Mouse (Mus musculus) embryo, embryonic 10.5 days (tissue): ENCODE measurements around the gene Eri3.

Experiments used
- DNase-seq: peaks from one replicate; pipeline ENCODE4 v3.0.0-alpha.2; 2015; ENCODE audit warnings: low spot score

Eri3 gene

DNA sequence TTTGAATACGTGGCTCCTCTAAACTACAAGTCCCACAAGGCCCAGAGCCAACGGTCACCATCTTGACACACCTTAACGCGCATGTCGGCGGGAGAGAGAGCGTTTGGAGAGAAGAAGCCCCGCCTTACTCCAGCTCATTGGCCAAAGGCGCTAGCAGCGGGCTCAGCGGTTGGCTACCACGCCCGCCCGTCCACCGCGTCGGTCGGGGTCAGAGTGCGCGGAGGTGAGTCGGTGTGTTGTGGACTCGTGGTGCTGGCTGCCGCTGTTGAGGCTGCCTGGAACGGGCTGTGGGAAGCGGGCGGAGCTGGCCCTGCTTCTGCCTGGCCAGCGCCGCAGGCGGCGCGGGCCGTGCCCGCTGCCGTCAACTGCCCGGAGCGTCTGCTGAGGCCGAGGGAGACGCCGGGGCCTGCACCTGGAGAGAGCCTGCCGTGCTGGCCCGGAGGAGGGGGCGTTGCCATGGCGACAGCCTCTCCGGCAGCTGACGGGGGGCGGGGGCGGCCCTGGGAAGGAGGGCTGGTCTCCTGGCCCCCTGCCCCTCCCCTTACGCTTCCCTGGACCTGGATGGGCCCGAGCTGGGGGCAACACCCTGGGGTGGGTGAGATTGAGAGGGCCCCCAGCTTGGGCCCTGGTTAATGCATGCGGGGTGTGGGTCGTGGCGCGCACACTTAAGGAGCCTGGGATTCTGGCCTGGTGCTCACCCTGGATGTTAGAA, at the start of gene Eri3:
TSS of gene Eri3 (plus strand) at position 226 of the 712 bp plus-strand sequence.
- peak; percentile 99 for DNase-seq

DNA sequence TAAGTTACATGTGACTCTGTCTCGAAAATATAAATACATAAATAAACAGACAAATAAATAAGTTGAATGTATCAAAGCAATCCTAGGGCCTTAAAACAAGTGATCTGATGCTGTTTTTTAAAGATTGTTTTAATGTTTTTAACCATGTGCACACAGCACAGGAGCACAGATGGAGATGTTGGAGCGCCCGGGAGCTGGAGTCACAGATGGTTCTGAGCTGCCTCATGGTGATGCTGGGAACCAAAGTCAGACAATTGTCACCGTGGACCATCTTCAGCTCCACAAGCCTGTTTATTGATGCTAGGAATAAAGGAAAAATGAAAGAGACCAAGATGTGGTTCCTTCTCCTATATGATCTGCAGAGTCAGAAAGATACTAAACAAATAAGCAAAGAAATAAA, 31.9 kb upstream of the Eri3 start:
- DNase-seq = no peak

DNA sequence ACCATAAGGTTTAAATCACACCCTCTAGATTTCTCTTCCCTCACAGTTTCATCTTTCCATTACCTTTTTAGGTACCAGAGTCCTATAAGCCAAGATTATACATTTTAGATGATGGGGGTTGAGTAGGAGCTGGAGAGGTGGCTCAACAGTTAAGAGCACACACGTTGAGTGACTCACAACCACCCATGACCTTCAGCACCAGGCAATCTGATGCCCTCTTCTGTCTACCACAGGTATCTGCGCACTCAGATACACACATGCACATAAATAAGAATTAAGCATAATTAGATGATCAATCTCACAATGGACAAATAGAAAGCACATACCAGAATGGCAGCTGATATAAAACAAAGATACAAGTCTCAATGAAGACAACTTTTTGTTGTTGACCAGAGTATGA, 28.8 kb upstream of the Eri3 start:
- no peak for DNase-seq

DNA sequence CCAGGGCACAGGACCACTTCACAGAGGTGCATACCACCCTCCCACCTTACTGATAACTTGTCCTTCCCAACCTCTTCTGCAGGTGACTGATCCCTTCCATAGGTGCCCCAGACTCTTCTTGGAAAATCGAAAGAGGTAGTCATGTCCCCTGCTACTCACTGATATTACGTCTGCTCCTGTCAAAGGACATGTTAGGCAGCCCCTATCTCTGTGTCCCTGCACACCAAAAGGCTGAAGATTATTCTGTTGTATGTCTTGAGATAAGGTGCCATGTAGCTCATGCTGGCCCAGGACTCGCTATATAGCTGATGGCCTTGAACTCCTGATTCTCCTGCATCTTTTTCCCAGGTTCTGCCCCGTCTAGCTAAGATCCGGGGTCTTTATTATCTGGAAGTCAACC, 24.2 kb upstream of the Eri3 start:
- DNase-seq = no peak

DNA sequence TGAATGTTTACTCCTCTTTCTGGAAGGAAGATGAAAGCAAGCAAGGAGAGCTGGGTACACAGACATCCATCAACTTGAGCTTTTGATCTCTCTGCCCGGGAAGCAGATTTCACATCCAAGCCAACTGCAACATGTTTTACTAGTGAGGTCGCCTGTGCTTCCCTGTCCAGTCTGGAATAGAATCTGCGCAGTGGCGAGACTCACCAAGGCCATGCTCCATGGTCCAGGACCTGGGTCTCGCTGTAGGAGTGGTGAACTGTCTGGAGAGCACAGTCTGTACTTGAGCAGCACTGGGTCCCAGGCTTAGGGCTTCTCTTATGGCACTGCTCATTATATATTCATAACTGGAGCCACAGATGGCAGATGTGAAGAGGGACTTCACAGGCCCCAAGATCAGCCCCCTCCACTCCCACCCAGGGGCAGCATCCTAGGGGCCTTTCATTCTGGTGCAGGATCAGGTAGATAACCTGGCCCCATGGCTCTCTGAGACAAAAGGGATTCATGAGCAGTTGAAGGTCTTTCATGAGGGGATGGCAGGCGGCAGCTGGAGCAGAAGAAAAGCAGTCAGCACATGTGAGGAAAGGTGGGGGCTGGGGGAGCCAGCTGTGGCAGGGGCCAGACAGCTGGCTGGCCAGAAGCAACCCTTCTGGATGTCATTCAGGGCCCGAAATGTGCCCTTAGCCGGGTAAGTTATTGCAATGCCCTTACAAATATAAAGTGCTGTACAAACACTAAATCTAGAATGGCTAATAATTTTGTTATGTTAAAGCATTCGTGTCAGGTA, 22.9 kb upstream of the Eri3 start:
- DNase-seq = peak; percentile 24

DNA sequence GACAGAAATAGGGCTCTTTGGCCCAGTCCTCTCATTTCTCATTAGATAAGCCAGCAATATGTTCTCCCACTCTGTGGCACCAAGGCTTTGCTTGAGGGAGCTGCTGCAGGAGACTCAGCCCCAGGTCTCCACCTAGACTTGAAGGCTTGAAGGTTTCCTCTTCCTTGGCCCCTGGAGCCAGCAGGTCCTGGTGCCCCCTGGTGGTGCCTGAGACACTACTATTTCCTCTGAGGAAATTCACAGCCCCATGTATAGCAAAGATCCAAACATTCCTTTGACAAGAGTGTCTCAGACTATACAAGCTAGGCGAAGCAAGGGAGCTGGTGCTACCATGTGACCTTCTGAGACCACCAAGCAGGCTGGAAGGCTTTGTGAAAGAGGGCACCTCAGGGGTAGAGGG, 22.2 kb upstream of the Eri3 start:
- peak; percentile 81 for DNase-seq

DNA sequence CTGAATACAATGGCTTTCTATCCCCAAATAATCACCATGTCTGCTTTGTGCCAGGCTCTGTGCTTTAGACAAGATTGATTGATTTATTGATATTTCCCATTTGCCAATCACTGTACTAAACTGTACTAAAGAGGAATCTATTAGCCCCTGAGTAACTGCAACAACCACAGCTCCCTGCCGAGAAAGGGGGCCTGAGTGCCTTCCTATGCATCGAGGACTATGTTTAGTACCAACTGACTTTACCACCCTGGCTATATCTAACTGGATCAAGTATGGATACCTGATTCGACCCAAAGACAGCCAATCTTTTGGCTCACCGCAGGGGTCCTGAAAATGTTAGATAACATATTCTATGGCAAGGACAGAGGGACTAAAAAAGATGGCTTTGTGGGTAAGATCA, 20.3 kb upstream of the Eri3 start:
- no peak for DNase-seq

DNA sequence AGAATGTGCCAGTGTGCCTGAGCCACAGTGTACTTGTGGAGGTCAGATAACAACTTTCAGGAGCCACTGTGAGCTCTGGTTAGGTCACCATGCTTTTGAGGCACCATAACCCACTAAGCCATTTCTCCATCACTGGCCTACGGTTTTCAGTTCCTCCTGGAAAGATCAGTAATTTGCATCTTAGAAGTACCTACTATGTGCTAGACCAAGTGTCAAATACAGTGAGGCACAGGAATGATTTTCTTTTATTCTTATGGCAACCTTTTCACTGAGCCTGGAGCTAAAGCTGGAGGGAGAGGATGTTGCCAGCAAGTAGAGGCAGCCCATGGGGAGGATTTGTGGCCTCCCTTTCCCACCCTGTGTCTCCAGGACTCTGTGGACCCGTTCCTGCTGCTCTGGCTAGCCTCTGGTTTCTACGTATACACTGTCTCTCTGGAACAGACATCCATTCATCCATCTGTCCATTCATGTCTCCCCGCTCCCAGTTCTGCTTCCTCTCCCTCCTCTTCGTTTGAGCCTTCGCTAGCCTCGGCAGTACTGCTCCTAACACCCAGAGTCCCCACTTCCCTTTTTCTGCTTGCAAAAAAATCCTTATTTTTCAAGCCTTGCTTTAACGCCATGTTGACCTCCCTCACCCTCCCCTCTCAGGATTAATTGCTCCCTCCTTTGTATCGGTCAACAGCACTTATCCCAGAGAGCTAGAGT, 14.5 kb upstream of the Eri3 start:
- DNase-seq = no peak

DNA sequence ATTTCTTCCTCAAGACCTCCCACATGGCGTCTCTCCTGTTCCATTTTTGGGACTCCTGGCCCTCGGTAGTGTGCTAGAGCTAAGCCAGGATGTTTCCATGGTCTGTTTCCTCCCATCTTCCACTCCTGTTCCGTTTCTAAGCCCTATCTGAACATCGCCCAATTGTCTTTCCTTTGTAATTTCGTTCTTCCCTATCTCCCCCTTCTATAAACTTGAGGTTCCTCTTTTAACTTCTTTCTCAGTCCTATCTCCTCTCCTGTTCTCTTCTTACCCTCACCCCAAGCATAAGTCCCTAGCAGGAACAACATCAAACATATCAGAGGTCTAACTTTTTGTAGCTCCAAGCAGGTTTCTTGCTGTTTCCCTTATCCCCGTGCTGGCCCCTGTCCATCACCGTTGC, 13.2 kb upstream of the Eri3 start:
- DNase-seq = no peak

DNA sequence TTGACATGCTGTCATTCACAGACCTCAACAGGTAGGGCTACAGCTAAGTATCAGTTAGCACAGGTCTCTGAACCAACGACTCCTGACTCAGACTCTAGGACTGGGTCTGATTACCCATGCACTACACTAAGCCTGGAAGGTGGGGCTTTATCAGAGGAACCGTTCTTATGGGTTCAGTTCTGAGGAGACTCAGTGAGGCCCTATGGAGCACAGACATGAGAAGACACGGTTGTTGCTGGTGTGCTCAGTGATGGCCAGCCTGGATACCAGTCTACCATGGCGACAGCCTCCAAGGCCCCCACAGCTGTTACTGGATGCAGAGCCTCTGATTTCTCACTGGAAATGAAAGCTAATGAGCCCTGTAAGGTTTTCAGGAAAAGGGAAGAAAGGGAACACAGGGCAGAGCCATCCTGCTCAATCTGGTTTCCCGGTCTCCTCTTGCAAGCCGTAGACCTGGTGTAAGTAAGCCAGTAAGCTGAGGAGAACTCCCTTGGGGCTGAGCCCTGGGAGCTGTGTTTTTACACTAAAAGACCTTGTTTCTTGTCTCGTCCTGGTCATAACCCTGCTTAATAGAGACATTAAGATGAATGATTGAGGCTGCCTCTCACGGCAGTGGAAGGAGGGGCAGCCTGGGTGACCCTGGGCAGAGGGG, 10.7 kb upstream of the Eri3 start:
- no peak for DNase-seq

DNA sequence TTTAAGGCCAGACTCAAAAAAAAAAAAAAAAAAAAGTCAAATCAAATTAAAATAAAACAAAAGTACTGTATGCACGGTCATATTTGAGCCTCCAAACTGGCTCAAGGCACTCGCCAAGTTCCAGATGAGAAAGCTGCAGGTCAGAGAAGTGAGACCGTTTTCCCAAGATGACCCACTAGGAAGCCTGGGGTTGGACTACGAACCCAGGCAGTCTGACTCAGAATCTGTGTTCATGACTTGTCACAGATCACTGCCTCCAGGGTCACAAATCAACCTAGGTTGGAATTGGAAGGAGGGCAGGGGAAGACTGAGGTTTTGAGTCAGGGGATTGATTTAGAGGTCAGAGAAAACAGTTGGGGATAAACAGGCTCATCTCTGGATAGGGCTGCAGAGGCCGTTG, 9.6 kb upstream of the Eri3 start:
- no peak for DNase-seq

DNA sequence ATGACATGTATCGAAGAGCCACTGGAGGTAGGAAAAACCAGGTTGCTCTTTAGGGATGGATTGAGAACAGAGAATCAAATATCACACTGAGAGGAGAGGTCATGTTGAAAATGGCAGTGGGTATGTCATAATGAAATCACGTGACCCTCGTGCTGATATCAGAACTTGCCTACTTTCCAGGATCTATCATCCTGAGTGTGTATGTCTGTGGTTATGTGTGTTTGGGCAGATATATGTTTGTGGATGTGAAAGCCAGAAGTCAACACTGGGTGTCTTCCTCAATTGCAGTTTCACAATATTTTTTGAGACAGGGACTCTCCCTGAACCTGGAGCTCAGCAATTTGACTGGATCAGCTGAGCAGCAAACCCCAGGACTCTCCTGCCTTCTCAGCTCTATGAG, 4.7 kb upstream of the Eri3 start:
- no peak for DNase-seq

DNA sequence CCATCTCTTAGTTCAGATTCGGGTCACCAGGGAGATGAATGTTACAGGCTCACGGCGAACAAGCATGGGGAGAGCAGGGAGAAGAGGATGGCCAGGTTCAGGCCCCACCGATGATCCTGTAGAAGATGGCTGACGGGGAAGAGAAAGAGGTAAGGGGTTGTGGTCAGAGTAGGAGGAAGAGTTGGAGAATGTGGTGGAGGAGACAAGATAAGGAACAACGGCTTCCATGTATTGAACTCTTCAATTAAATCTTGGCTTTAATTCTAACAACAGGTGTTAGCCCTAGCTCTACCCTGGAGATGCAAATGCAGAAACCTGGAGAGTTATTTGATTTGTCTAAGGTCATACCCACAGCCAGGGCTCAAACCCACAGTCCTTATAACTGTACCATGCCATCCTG, 3.5 kb upstream of the Eri3 start:
- no peak for DNase-seq

DNA sequence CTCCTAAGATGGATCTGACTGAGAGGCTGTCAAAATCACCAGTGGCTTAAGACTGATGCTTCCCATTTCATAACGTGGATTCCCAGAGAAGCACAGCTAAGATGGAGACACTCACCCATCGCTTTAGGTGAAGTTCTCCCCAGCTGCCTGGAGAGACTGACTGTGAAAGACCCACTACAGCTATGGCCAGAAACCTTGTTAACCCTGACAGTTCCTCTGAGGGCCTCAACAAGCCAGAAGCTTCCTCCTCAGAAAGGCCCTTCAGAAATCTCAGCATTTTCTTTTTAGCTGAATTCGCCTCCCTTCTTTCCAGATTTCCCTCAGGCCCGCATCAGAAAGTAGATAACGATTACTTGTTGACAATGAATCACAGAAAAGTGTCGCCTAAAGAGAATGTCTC, 589 bp upstream of the Eri3 start:
- DNase-seq = no peak

DNA sequence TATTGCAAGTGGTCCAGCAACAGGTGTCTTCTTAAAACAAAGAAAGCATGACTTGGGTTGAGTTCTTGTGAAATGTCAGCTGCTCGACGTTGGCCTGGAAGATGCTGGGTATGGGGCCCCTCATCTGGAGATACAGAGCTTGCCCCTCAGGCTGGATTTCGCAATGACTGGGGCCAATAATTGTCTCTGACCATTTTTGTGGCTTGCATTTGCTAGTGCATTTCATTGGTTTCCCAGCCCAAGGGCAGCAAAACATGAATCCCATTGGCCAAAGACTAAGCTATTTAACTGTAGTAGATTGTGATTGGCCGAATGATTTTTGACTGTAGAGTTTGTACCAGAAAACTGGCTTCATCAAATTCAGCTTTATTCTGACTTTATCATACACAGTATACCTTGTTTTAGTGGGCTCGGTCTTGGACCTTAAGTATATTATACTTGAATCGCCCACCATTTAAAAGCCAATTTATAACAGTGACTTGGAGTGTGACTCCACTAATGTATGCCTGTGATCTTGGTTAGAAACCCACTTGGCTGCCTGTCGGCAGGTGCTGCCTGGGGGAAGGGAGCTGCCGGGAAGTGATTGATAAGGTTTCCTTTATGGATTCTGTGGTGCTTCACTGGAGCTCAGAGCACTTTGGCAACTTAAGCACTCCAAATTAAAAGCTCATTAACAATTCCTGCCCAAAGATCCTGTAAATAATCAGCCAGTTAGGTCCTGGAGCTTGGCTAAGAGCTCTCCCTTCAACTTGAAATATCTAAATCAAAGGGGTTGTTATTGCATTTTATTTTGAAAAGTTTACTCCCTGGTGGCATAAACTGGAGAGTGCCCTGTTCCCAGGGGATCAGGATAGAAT, 1.2 kb downstream of the Eri3 start:
- DNase-seq = no peak

DNA sequence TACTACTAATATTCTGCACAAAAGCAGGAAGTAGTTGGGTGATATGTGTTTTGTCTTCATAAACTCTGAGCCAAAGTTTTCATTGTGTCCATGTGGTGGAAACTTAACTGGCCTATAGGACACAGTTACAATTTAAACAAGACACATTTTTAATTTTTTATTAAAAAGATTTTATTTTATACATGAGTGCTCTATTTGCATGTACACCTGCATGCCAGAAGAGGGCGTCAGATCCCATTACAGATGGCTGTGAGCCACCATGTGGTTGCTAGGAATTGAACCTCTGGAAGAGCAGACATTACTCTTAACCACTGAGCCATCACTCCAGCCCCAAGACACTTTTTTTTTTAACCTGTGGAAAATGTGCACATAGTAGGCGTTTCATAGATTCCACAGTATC, 5.3 kb downstream of the Eri3 start:
- DNase-seq = no peak

DNA sequence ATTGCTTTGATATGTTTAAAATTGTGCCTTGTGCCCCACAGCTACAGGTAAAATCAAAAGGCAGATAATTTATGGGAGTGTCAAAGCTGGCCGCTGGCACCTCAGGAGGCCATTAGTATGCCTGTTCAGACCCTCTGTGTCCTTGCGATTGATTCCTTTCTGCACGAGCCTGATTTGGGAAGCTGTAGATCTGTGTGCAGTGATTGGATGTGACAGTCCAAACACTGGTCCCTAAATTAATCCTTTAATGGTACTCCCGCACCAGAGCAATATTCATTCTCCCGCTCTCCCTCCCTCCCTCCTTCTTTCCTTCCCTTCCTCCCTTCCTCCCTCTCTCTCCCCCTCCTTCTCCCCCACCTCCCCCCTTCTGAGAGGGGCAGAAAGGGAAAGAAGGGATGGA, 6.2 kb downstream of the Eri3 start:
- no peak for DNase-seq

DNA sequence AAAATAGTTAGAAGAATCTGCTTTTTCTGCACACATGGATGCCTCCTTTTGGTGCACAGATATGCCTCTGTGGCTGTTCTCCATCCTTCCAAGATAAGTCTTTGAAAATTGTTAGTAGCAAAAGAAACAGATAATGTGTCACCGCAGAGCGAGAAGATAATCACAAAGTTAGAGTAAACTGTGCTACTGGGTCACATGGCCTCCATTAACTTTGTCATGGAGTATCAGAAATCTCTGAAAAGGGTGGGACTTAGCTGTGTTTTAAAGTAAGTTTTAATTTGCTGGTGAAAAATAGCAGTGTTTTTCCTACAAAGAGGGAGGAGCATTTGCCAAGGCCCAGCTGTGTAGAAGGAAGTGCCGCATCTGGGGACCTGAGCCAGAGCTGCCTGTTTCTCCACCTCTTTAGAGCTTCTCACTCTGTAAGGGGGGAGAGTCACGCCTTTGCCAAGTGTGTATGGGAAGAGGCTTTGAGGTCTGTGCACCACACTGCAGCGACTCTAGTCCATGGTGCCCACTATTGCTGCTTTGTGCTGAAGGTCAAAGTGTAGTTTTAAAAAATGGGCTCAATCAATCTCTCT, 7.0 kb downstream of the Eri3 start:
- no peak for DNase-seq

DNA sequence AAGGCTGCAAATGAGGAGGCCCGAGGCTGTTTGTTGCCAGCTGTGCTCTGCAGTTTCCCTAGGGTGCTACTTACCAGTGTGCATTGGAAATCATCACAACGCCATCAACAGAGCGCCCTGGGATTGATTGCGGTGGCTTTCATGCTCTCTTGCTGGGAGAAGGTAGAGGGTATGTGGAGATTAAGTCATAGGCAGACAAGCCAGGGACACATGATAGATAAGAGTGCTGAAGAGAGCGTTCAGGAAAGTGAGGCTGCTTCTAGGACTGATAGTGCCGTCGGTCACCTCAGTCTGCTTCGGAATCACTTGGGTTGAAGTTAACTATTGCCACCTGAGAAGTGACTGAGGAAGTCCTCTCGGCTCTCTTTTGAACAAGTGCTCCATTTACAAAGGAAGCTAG, 13.8 kb downstream of the Eri3 start:
- no peak for DNase-seq

DNA sequence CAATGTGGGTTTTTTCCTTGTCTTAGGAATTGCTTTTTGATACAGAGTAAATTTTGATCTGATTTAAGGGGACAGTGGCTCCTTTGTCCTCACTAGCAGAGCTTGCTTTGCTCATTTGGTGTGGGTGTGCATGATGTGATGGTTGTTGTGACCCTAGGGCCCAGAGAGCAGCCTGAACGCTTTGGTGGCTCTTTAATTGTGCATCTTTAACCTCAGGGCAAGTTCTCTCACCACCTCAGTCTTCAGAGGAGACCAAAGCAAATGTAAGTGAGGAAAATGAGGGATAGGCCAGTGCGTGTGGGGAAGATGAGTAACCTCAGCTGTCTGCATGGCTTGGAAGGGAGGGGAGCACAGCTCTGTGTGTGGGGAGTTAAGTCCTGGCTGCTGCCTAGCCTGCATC, 18.7 kb downstream of the Eri3 start:
- DNase-seq = no peak

DNA sequence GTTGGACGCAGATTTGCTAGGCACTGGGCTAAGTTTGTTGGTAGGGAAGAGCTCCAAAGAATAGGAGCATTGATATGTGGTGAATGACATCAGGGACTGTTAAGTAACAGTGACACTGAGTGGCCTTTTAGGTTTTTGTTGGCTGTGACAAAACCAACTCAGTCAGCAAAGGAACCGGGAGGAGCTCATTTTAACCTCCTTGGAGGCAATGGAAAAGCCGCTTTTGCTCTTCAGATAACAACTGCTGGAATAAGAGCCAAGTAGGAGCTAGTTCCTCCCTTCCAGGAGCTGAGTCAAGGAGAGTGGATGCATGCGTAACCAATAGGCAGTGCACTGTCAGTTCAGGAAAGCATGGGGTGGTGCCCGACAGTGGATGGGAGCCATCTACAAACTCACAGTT, 20.8 kb downstream of the Eri3 start:
- DNase-seq = no peak
